8 mouse cellular contexts compared by ENCODE assay signal in genomic region chr16:94371301-94371931, GRCm38 (mm10). TPM values are rescaled to one million over a fixed set of nuclear protein-coding genes. Genes with fewer than 3 reads are reported as not detected.
DNase-seq lines count a peak whose midpoint lies in the region; ATAC-seq and TF ChIP-seq lines count a peak whose summit lies in the region.

Pigp (minus strand) TSS chr16:94371842.

- no peaks in the 10 kb centered on the region for H3K36me3 ChIP-seq in embryonic facial prominence, embryonic 15.5 days
- H3K36me3 ChIP-seq in heart, embryonic 12.5 days, result peaks cover 4% of the 10 kb centered on the region; the same call in 1 of the 2 replicates
- no peaks in the 10 kb centered on the region for H3K36me3 ChIP-seq in kidney, postnatal 0 days (ENCODE audit: insufficient read depth, low read length)
- no peaks in the 10 kb centered on the region for H3K36me3 ChIP-seq in liver, embryonic 15.5 days (replicated peaks)
- H3K36me3 ChIP-seq in neural tube, embryonic 13.5 days, result 0 out of 2 replicates have a peak, but pooled peaks cover 5% of the 10 kb centered on the region

- H3K9me3 ChIP-seq in embryonic facial prominence, embryonic 15.5 days (replicated peaks), result no peaks in the 10 kb centered on the region
- no peaks in the 10 kb centered on the region for H3K9me3 ChIP-seq in heart, embryonic 12.5 days (replicated peaks)
- H3K9me3 ChIP-seq in kidney, postnatal 0 days (replicated peaks; ENCODE audit: low read length), result no peaks in the 10 kb centered on the region
- H3K9me3 ChIP-seq in liver, embryonic 15.5 days (replicated peaks), result no peaks in the 10 kb centered on the region
- H3K9me3 ChIP-seq in neural tube, embryonic 13.5 days, result no peaks in the 10 kb centered on the region

- peak; percentile 27; the same call in 1 of the 2 replicates for TF ChIP-seq CTCF in kidney, postnatal 0 days (IDR thresholded peaks at IDR 0.05; ENCODE audit: low read depth)

- H3K4me1 ChIP-seq in embryonic facial prominence, embryonic 15.5 days, result peaks cover 19% of the 10 kb centered on the region
- peaks cover 17% of the 10 kb centered on the region for H3K4me1 ChIP-seq in heart, embryonic 12.5 days (replicated peaks)
- peaks cover 7% of the 10 kb centered on the region; the same call in 1 of the 2 replicates for H3K4me1 ChIP-seq in kidney, postnatal 0 days (replicated peaks; ENCODE audit: insufficient read depth, low read length)
- peaks cover 29% of the 10 kb centered on the region for H3K4me1 ChIP-seq in liver, embryonic 15.5 days (replicated peaks)
- H3K4me1 ChIP-seq in neural tube, embryonic 13.5 days (replicated peaks), result peaks cover 41% of the 10 kb centered on the region

- ATAC-seq in embryonic facial prominence, embryonic 15.5 days (ENCODE audit: insufficient number of reproducible peaks, low FRiP score, low TSS enrichment, low read depth), result peak; percentile 86
- ATAC-seq in heart, embryonic 12.5 days (ENCODE audit: insufficient number of reproducible peaks, low FRiP score), result peak; percentile 85
- ATAC-seq in kidney, postnatal 0 days (replicated peaks; ENCODE audit: low FRiP score, low read depth), result peak; percentile 79
- peak; percentile 56 for ATAC-seq in liver, embryonic 15.5 days (ENCODE audit: insufficient read depth)
- ATAC-seq in neural tube, embryonic 13.5 days (ENCODE audit: low read depth), result peak; percentile 91

- H3K27ac ChIP-seq in embryonic facial prominence, embryonic 15.5 days (replicated peaks), result peak within 1 kb of the TSS; percentile 98
- peak within 1 kb of the TSS; percentile 93 for H3K27ac ChIP-seq in heart, embryonic 12.5 days (ENCODE audit: poor library complexity, severe bottlenecking)
- H3K27ac ChIP-seq in kidney, postnatal 0 days, result peak within 1 kb of the TSS; percentile 99
- H3K27ac ChIP-seq in liver, embryonic 15.5 days (replicated peaks), result peak within 1 kb of the TSS; percentile 85
- H3K27ac ChIP-seq in neural tube, embryonic 13.5 days (replicated peaks), result peak within 1 kb of the TSS; percentile 99

- peak within 1 kb of the TSS; percentile 94 for H3K4me3 ChIP-seq in embryonic facial prominence, embryonic 15.5 days (replicated peaks)
- H3K4me3 ChIP-seq in heart, embryonic 12.5 days, result peak within 1 kb of the TSS; percentile 66
- peak within 1 kb of the TSS; percentile 93 for H3K4me3 ChIP-seq in kidney, postnatal 0 days (replicated peaks; ENCODE audit: low read depth, low read length)
- peak within 1 kb of the TSS; percentile 82 for H3K4me3 ChIP-seq in liver, embryonic 15.5 days (replicated peaks)
- H3K4me3 ChIP-seq in neural tube, embryonic 13.5 days, result peak within 1 kb of the TSS; percentile 88

- H3K27me3 ChIP-seq in embryonic facial prominence, embryonic 15.5 days, result no peaks in the 10 kb centered on the region
- no peaks in the 10 kb centered on the region for H3K27me3 ChIP-seq in heart, embryonic 12.5 days (replicated peaks)
- no peaks in the 10 kb centered on the region for H3K27me3 ChIP-seq in kidney, postnatal 0 days (ENCODE audit: insufficient read depth, low read length)
- H3K27me3 ChIP-seq in liver, embryonic 15.5 days, result no peaks in the 10 kb centered on the region
- H3K27me3 ChIP-seq in neural tube, embryonic 13.5 days, result no peaks in the 10 kb centered on the region

- peak within 1 kb of the TSS; percentile 93 for H3K9ac ChIP-seq in embryonic facial prominence, embryonic 15.5 days
- peak within 1 kb of the TSS; percentile 87 for H3K9ac ChIP-seq in heart, embryonic 12.5 days
- peak within 1 kb of the TSS; percentile 94 for H3K9ac ChIP-seq in kidney, postnatal 0 days (ENCODE audit: low read depth, low read length)
- H3K9ac ChIP-seq in liver, embryonic 15.5 days, result peak within 1 kb of the TSS; percentile 76
- peak within 1 kb of the TSS; percentile 98 for H3K9ac ChIP-seq in neural tube, embryonic 13.5 days

- under 1% methylated on average over 39 of the region's 43 CpGs for WGBS in embryonic facial prominence, embryonic 15.5 days
- WGBS in heart, embryonic 12.5 days, result under 1% methylated on average over 41 of the region's 43 CpGs
- WGBS in kidney, postnatal 0 days, result under 1% methylated on average over 38 of the region's 43 CpGs
- 0% methylated on average over 39 of the region's 43 CpGs for WGBS in liver, embryonic 15.5 days (ENCODE audit: insufficient replicate concordance)
- WGBS in neural tube, embryonic 13.5 days, result under 1% methylated on average over 34 of the region's 43 CpGs

- H3K4me2 ChIP-seq in embryonic facial prominence, embryonic 15.5 days (replicated peaks), result peak within 1 kb of the TSS; percentile 67
- H3K4me2 ChIP-seq in heart, embryonic 12.5 days, result peak within 1 kb of the TSS; percentile 68
- H3K4me2 ChIP-seq in kidney, postnatal 0 days (ENCODE audit: low read length), result peak within 1 kb of the TSS; percentile 82
- peak within 1 kb of the TSS; percentile 97 for H3K4me2 ChIP-seq in liver, embryonic 15.5 days
- peak within 1 kb of the TSS; percentile 65 for H3K4me2 ChIP-seq in neural tube, embryonic 13.5 days

- DNase-seq in CD8-positive naive resting alpha-beta T cell, adult 2 months (ENCODE audit: low read depth in 2 of 2, low spot score in 2 of 2), result peak; percentile 31 to 41
- peak; percentile 77 for DNase-seq in adrenal gland, adult 2 months
- DNase-seq in kidney, postnatal 0 days (ENCODE audit: low spot score), result peak; percentile 79
- DNase-seq in thymus, postnatal 25 days, result no peak

RNA-seq across cellular contexts. Expression of gene Pigp, which starts in this region (rescaled TPM):
- 10 to 100 TPM; 87.0 to 94.7 TPM for total RNA-seq in adrenal gland, adult 2 months (2021)
- 42.1 and 47.7 TPM in 2 replicates for polyA plus RNA-seq in adrenal gland, adult 2 months (2012; rRNA removed)
- 127 TPM in 2 replicates for polyA plus RNA-seq in embryonic facial prominence, embryonic 15.5 days (2015; fragmentation: Nextera tagmentation; extraction: Ambion mirVana)
- polyA plus RNA-seq in heart, embryonic 12.5 days (2016; fragmentation: Nextera tagmentation; extraction: Ambion mirVana), result 104 and 111 TPM in 2 replicates
- 195 and 220 TPM in 2 replicates for polyA plus RNA-seq in kidney, postnatal 0 days (2015; fragmentation: Nextera tagmentation; extraction: Ambion mirVana)
- 39.4 and 45.7 TPM in 2 replicates for polyA plus RNA-seq in liver, embryonic 15.5 days (2015; fragmentation: Nextera tagmentation; extraction: Ambion mirVana)
- polyA plus RNA-seq in neural tube, embryonic 13.5 days (2015; fragmentation: Nextera tagmentation; extraction: Ambion mirVana), result 144 TPM in 2 replicates
